Mouse (Mus musculus): ENCODE data around the gene Elac2. TPM values are rescaled to one million over a fixed set of nuclear protein-coding genes. Genes with fewer than 3 reads are reported as not detected.

The Elac2 gene
- polyA plus RNA-seq, 1 experiment: 8.0 TPM

DNA sequence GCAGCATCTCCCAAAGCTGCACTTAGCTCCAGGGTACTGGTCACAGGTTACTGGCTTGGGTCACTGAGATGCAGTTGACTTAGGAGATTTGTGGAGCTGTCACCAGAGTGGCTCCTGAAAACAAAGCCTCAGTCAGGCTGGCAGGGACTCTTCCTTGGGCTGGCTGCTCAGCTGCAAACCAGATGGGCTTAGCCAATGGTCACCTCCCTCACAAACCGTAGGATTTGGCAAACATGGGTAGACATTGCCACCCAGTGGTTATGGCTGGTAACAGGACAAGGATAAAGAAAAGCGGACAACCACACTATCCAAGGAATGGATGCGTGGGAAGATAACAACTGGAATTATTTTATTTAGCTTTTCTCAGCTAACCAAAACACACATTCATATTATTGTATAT lies 10.3 kb upstream of the Elac2 start:
- 9% methylated on average over 3 of the region's 3 CpGs for WGBS
- TF ChIP-seq POLR2A (IDR thresholded peaks at IDR 0.05; ENCODE audit: borderline replicate concordance, control insufficient read depth, low read depth, low read length) (no peak), CTCF (IDR thresholded peaks at IDR 0.05; ENCODE audit: control insufficient read depth, insufficient read depth, low read length) (0 out of 2 replicates have a peak, but pooled peaks have one; percentile 32)
- Histone ChIP-seq H3K27ac (ENCODE audit: control insufficient read depth, insufficient read depth, low read depth, low read length, poor library complexity) (no peak overlapping the region), H3K4me1 (ENCODE audit: control insufficient read depth, insufficient read depth, low read length) (no peaks in the 10 kb centered on the region), H3K4me3 (replicated peaks; ENCODE audit: control insufficient read depth, low read depth, low read length) (no peak overlapping the region)

DNA sequence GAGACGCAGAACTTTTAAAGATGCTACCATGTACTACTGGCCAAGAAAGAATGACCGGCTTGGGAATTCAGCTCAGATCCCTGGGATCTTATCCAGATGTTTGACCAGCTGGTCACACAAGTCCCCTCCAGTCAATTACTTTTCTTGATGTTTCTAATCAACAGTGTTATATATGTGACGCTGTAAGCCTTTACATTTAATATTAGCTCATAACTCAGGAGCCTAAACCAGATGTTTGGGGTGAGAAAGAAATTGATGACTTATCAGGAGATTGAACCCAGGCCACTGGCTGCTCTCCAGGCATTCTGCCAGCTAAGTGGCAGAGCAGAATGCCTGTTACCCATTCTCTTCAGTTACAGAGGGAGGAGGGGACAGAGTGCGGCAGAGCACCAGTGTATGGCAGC lies 9.9 kb upstream of the Elac2 start:
- H3K4me3 ChIP-seq (replicated peaks; ENCODE audit: control insufficient read depth, low read depth, low read length): no peak overlapping the region
- H3K27ac ChIP-seq (ENCODE audit: control insufficient read depth, insufficient read depth, low read depth, low read length, poor library complexity): no peak overlapping the region
- H3K4me1 ChIP-seq (ENCODE audit: control insufficient read depth, insufficient read depth, low read length): no peaks in the 10 kb centered on the region
- 63% methylated on average over 4 of the region's 4 CpGs for WGBS
- TF ChIP-seq CTCF (IDR thresholded peaks at IDR 0.05; ENCODE audit: control insufficient read depth, insufficient read depth, low read length): no peak
- no peak for TF ChIP-seq POLR2A (IDR thresholded peaks at IDR 0.05; ENCODE audit: borderline replicate concordance, control insufficient read depth, low read depth, low read length)

DNA sequence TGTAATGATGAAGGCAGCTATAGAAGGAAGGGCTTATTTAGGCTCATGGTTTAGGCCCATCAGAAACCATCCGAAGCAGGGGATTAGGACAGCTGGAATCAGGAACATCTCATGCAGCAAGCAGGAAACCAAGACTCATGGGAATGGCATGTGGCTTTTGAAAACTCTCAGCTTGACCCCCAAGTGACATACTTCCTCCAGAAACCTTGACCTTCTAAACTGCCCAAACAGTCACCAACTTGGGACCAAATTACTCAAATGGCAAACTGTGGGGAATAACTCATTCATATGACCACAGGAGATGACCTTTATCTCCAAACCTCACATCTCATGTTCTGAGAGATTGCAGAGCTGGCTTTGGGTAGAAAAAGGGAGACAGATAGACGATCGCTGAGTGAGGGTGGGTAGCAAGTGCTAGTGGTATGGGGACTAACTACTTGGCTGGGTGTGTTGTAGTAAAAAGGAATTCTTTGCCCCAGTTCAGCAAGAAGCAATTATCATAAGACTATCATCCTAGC lies 7.3 kb upstream of the Elac2 start:
- H3K4me1 ChIP-seq (ENCODE audit: control insufficient read depth, insufficient read depth, low read length): no peaks in the 10 kb centered on the region
- TF ChIP-seq POLR2A (IDR thresholded peaks at IDR 0.05; ENCODE audit: borderline replicate concordance, control insufficient read depth, low read depth, low read length) (no peak), CTCF (IDR thresholded peaks at IDR 0.05; ENCODE audit: control insufficient read depth, insufficient read depth, low read length) (no peak)

DNA sequence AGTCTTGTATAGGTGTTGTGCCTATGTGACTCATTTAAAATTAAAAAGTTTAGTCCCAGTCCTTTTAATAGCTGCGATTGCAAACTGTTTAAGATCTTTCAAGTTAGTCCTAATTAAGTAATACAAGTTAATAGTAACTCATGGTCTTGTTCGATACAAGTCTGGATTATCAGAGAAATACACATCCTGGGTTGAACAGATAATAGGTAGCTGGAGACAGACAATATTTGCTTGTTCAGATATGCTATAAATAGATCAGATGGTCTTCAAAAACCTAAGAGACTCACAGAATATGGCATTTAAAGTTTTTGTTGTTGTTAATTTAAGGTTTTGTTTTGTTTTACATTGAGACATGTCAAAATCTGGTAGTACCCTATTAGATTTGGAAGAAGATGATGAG lies 6.4 kb upstream of the Elac2 start:
- Histone ChIP-seq H3K4me1 (ENCODE audit: control insufficient read depth, insufficient read depth, low read length) (no peaks in the 10 kb centered on the region), H3K27ac (ENCODE audit: control insufficient read depth, insufficient read depth, low read depth, low read length, poor library complexity) (no peak overlapping the region), H3K4me3 (replicated peaks; ENCODE audit: control insufficient read depth, low read depth, low read length) (no peak overlapping the region)
- TF ChIP-seq CTCF (IDR thresholded peaks at IDR 0.05; ENCODE audit: control insufficient read depth, insufficient read depth, low read length): no peak
- no peak for TF ChIP-seq POLR2A (IDR thresholded peaks at IDR 0.05; ENCODE audit: borderline replicate concordance, control insufficient read depth, low read depth, low read length)
- WGBS: 64% methylated on average over 2 of the region's 2 CpGs

More for the DNA sequence above, 7.3 kb upstream of the Elac2 start:
- Histone ChIP-seq H3K4me3 (replicated peaks; ENCODE audit: control insufficient read depth, low read depth, low read length) (no peak overlapping the region), H3K27ac (ENCODE audit: control insufficient read depth, insufficient read depth, low read depth, low read length, poor library complexity) (no peak overlapping the region)
- WGBS: 52% methylated on average over 3 of the region's 3 CpGs

DNA sequence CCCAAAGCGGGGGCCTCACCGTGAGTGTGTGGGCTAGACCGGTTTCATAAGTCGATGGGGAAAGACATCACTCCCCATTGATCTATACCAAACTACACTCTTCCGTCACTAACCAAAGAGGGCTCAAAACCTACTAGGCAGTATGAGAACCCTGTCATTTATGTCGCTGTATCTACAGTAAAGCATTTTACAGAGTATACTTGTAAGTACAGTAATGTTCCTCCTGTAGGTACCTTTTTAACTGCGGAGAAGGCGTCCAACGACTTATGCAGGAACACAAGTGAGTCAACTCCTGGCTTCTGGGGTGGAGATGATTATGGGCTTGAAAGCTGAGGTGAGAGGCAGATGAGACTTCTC lies 629 bp downstream of the Elac2 start:
- Histone ChIP-seq H3K4me3 (replicated peaks; ENCODE audit: control insufficient read depth, low read depth, low read length) (peak overlapping the region; percentile 93), H3K4me1 (ENCODE audit: control insufficient read depth, insufficient read depth, low read length) (no peaks in the 10 kb centered on the region; the same call in 1 of the 2 replicates), H3K27ac (ENCODE audit: control insufficient read depth, insufficient read depth, low read depth, low read length, poor library complexity) (no peak overlapping the region)
- 15% methylated on average over 9 of the region's 9 CpGs for WGBS
- no peak for TF ChIP-seq CTCF (IDR thresholded peaks at IDR 0.05; ENCODE audit: control insufficient read depth, insufficient read depth, low read length)
- TF ChIP-seq POLR2A (IDR thresholded peaks at IDR 0.05; ENCODE audit: borderline replicate concordance, control insufficient read depth, low read depth, low read length): no peak

DNA sequence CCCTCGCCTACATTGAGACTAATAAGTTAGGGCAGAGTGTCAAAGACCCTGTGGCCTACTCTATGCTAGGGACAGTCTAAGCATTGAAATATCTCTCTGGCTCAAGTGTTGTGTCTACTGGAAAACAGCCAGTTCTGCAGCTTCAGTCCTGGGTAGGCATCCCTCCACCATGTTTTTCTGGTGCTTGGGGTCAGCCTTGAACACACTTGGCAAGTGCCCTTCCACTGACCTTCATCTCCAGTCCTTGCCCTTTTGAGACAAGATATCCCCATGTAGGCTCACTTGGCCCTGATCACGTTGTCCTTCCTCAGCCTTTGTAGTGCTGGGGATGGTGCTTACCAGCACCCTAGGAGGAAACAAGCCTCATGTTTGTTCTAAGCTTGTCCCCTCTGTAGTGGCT lies 9.7 kb downstream of the Elac2 start:
- Histone ChIP-seq H3K4me3 (replicated peaks; ENCODE audit: control insufficient read depth, low read depth, low read length) (no peak overlapping the region), H3K4me1 (ENCODE audit: control insufficient read depth, insufficient read depth, low read length) (no peaks in the 10 kb centered on the region), H3K27ac (ENCODE audit: control insufficient read depth, insufficient read depth, low read depth, low read length, poor library complexity) (no peak overlapping the region)
- TF ChIP-seq POLR2A (IDR thresholded peaks at IDR 0.05; ENCODE audit: borderline replicate concordance, control insufficient read depth, low read depth, low read length) (no peak), CTCF (IDR thresholded peaks at IDR 0.05; ENCODE audit: control insufficient read depth, insufficient read depth, low read length) (no peak)
- WGBS: 85% methylated on average over 2 of the region's 2 CpGs

DNA sequence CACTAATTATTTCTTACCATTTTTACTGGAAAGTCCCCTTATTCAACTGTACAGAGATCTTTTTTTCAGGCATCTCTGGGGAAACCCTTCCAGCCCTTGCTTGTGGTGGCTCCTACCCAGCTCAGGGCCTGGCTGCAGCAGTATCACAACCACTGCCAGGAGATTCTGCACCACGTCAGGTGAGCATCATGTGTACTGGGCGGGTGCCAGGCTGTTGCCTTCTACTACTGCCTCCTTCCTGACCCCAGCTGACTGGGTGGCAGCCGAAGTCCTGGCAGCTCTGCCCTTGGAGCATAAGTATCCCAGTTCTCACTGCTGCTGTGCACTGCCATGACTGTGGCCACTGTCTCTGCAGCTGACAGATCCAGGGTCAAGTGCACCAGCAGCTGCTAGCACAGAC lies 19.6 kb downstream of the Elac2 start:
- H3K27ac ChIP-seq (ENCODE audit: control insufficient read depth, insufficient read depth, low read depth, low read length, poor library complexity): no peak overlapping the region
- TF ChIP-seq POLR2A (IDR thresholded peaks at IDR 0.05; ENCODE audit: borderline replicate concordance, control insufficient read depth, low read depth, low read length) (no peak), CTCF (IDR thresholded peaks at IDR 0.05; ENCODE audit: control insufficient read depth, insufficient read depth, low read length) (no peak)
- no peaks in the 10 kb centered on the region for H3K4me1 ChIP-seq (ENCODE audit: control insufficient read depth, insufficient read depth, low read length)
- no peak overlapping the region for H3K4me3 ChIP-seq (replicated peaks; ENCODE audit: control insufficient read depth, low read depth, low read length)
- WGBS: 81% methylated on average over 3 of the region's 3 CpGs

DNA sequence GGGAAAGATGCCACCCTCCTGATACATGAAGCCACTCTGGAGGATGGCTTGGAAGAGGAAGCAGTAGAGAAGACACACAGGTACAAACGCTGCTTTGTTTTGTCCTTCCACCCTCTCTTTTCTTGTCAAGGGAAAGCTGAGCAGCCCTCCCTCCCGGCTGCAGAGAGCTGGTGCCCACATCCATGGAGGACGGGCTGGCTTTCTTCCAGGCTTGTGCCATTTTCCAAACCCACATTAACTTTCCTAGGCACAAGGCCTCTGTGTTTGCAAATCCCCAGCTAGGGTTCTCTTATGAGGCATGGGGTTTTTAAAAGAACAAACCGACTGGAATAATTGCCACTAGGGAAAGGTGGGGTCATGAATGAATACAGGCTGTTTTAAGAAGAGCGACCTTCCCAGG lies 20.8 kb downstream of the Elac2 start:
- no peak overlapping the region for H3K4me3 ChIP-seq (replicated peaks; ENCODE audit: control insufficient read depth, low read depth, low read length)
- 81% methylated on average over 5 of the region's 5 CpGs for WGBS
- no peak overlapping the region for H3K27ac ChIP-seq (ENCODE audit: control insufficient read depth, insufficient read depth, low read depth, low read length, poor library complexity)
- no peaks in the 10 kb centered on the region for H3K4me1 ChIP-seq (ENCODE audit: control insufficient read depth, insufficient read depth, low read length)
- TF ChIP-seq CTCF (IDR thresholded peaks at IDR 0.05; ENCODE audit: control insufficient read depth, insufficient read depth, low read length) (no peak), POLR2A (IDR thresholded peaks at IDR 0.05; ENCODE audit: borderline replicate concordance, control insufficient read depth, low read depth, low read length) (no peak)

DNA sequence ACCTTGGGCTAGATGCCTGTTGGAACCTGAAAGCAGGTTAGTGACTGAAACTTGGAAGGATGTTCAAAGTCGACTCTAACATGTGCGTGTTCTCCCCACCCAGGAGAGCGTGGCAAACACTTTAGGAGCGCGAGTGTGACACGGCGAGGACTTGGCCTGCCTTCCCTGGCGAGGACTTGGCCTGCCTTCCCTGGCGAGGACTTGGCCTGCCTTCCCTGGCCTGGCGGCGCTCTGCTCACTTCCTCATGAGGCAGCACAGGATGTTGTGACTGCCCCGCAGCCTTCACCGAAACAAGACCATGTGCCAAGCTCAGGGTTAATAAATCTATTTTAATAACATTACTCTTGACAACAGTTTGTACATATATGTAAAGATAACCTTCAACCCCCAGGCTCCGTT lies 22.9 kb downstream of the Elac2 start:
- Histone ChIP-seq H3K4me1 (ENCODE audit: control insufficient read depth, insufficient read depth, low read length) (no peaks in the 10 kb centered on the region), H3K27ac (ENCODE audit: control insufficient read depth, insufficient read depth, low read depth, low read length, poor library complexity) (no peak overlapping the region), H3K4me3 (replicated peaks; ENCODE audit: control insufficient read depth, low read depth, low read length) (no peak overlapping the region)
- WGBS: 79% methylated on average over 14 of the region's 14 CpGs
- TF ChIP-seq CTCF (IDR thresholded peaks at IDR 0.05; ENCODE audit: control insufficient read depth, insufficient read depth, low read length) (no peak), POLR2A (IDR thresholded peaks at IDR 0.05; ENCODE audit: borderline replicate concordance, control insufficient read depth, low read depth, low read length) (no peak)

All from bone marrow, adult 2 months (tissue).